Mouse (Mus musculus) limb, embryonic 10.5 days (tissue): ENCODE results near the gene R3hdm2. TPM values are rescaled to one million over a fixed set of nuclear protein-coding genes. Genes with fewer than 3 reads are reported as not detected.

Source experiments
- DNase-seq: peaks from one replicate; pipeline ENCODE4 v3.0.0-alpha.2; 2017; ENCODE audit warnings: low spot score
- H3K27ac ChIP-seq: fragments of 300-500 bp; sonication (generic); 2 replicates; pipeline ENCODE4 v1.5.1; 2016; ENCODE audit warnings: mild to moderate bottlenecking
- H3K27me3 ChIP-seq: fragments of 300-500 bp; sonication (generic); 2 replicates; pipeline ENCODE4 v1.6.1; 2016; ENCODE audit warnings: low read depth, mild to moderate bottlenecking; ENCODE audit not compliant: poor library complexity, severe bottlenecking
- H3K36me3 ChIP-seq: fragments of 300-500 bp; sonication (generic); 2 replicates; pipeline ENCODE4 v1.6.1; 2016; ENCODE audit warnings: mild to moderate bottlenecking, moderate library complexity
- H3K4me1 ChIP-seq: fragments of 300-500 bp; sonication (generic); 2 replicates; pipeline ENCODE4 v1.6.1; 2016
- H3K4me3 ChIP-seq: fragments of 300-500 bp; sonication (generic); 2 replicates; pipeline ENCODE4 v1.5.1; 2016; ENCODE audit warnings: mild to moderate bottlenecking, moderate library complexity
- H3K9me3 ChIP-seq: fragments of 300-500 bp; sonication (generic); replicated peaks from 2 replicates; pipeline ENCODE4 v1.6.1; 2016; ENCODE audit warnings: mild to moderate bottlenecking
- WGBS: fragments of 180-500 bp; shearing (Covaris S2); methylation state at CpG from one replicate; pipeline ENCODE4 v1.1.7; 2016; 5-methylcytosine and 5-hydroxymethylcytosine counted together
- polyA plus RNA-seq: library from polyadenylated mRNA; unstranded; fragments of >200 nt; fragmentation: Nextera tagmentation; extraction: Ambion mirVana; gene quantifications from 2 replicates; pipeline ENCODE4 v1.2.1, GENCODE M21; 2016

Gene R3hdm2
- polyA plus RNA-seq, 1 experiment from 2014 or later: 39.5 TPM

DNA sequence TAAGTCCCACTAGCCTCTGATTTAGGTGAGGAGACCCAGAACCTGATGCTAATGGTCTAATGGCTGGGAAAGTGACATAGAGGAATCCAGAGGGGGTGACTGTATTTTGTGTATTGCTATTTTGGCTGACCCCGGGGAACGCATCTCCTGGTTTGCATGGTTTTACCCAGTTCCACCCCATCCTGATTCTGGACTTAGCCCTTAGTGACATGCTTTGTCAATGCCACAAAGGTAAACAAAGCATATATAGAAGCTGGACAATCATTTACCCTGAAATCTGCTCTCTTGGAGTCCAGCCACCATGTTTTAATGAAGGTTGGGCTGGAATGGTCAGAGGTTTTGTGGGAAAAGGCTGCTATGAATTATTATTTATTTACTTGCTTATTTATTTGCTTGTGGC, 11.9 kb upstream of the R3hdm2 start:
- Histone ChIP-seq H3K9me3 (no peaks in the 10 kb centered on the region), H3K27me3 (no peaks in the 10 kb centered on the region), H3K27ac (no peak overlapping the region), H3K36me3 (no peaks in the 10 kb centered on the region), H3K4me1 (peaks cover 13% of the 10 kb centered on the region), H3K4me3 (no peak overlapping the region)
- no peak for DNase-seq
- 95% methylated on average over 2 of the region's 2 CpGs for WGBS

DNA sequence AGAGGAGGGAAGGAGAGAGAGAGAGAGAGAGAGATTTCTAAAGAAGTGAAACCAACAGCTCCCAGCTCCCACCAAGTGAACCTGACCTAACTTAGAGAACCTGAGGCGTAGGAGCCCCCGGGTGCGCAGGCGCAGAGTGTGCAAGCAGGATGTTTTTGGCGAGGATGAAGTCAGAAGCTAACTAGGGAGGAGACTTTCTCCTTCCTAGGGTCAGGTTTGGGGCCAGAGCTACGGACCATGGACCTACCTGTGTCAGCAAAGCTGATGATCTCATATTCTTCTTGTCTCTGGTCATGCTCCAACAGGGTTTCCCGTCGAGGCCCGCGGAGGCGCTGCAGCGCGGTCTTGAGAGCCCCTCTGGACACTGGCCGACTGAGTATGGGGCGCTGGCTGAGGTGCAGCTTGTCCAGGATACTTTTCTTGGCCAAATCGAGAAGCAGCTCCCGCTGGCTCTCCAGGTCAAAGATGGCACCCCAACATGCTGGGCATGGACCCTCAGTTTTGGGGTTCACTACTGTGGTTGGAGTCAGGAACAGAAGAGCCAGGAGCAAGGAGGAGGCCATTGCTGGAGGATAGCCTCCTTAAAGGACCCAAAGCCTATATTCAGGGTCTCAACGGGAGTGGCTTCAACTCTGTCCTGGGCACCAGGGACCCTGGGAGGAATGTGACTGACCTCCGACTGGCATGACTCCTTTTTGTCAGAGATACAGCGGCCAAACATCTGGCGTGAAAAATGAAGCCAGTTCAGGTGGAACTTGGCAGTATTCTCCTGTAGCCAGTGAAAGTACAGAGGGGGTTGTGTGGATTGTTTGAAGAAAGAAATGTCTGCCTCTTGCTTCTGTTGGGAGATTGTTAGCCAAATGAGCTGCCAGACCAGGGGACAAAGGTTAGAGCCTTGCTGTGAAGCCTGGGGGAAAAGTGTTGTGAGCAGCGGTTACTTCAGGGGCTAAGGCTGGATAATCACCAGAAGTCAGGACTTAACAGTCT, 10.0 kb upstream of the R3hdm2 start, which contains the start of gene Inhbc:
Gene Inhbc (minus strand): TSS at position 598 of the 987 bp plus-strand sequence.
- WGBS: 81% methylated on average over 22 of the region's 22 CpGs
- no peak within 1 kb of the TSS for H3K4me3 ChIP-seq
- H3K27me3 ChIP-seq: no peaks in the 10 kb centered on the region
- H3K4me1 ChIP-seq: peaks cover 13% of the 10 kb centered on the region
- DNase-seq: no peak
- H3K9me3 ChIP-seq: no peaks in the 10 kb centered on the region
- H3K36me3 ChIP-seq: no peaks in the 10 kb centered on the region
- H3K27ac ChIP-seq: no peak within 1 kb of the TSS

DNA sequence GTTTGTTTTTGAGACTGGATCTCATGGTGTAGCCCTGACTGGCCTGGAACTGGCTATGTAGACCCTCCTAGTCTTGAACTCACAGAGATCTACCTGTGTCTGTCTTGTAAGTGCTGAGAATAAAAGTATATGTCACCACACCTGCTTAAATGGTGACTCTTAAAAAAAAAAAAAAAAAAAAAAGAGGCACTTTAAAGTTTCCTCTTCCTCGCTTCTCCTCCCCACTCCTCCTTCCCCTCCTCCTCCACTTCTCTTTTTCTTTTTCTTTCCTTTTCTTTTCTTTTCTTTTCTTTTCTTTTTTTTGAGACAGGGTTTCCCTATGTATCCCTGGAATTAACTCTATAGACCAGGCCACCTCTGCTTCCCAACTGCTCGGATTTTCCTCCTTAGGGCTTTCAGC, 9.1 kb upstream of the R3hdm2 start:
- Histone ChIP-seq H3K4me3 (no peak overlapping the region), H3K36me3 (no peaks in the 10 kb centered on the region), H3K4me1 (peaks cover 13% of the 10 kb centered on the region), H3K27me3 (no peaks in the 10 kb centered on the region), H3K9me3 (no peaks in the 10 kb centered on the region), H3K27ac (no peak overlapping the region)
- DNase-seq: no peak
- 89% methylated on average over 2 of the region's 2 CpGs for WGBS

DNA sequence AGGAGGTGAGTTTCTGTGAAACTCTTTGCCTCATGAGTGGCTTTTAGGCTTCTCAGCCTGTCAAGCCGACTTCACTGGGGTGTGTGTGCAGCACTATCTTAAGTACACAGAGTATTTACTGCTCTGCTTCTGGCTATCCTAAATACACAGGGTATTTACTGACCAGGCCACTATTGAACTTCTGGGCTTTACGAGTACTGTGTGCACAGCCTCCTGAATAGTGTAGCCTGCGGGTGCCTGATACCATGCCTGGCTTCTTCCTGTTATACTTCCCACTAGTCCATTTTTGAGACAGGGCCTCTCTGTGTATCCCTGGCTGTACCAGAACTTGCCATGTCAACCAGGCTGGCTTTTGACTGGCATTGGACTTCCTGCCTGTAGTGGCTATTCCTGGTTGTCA, 2.4 kb upstream of the R3hdm2 start:
- H3K27me3 ChIP-seq: no peaks in the 10 kb centered on the region
- no peak overlapping the region for H3K4me3 ChIP-seq
- 81% methylated on average over 3 of the region's 3 CpGs for WGBS
- no peaks in the 10 kb centered on the region for H3K9me3 ChIP-seq
- H3K36me3 ChIP-seq: no peaks in the 10 kb centered on the region
- no peak overlapping the region for H3K27ac ChIP-seq
- peaks cover 7% of the 10 kb centered on the region for H3K4me1 ChIP-seq
- no peak for DNase-seq

DNA sequence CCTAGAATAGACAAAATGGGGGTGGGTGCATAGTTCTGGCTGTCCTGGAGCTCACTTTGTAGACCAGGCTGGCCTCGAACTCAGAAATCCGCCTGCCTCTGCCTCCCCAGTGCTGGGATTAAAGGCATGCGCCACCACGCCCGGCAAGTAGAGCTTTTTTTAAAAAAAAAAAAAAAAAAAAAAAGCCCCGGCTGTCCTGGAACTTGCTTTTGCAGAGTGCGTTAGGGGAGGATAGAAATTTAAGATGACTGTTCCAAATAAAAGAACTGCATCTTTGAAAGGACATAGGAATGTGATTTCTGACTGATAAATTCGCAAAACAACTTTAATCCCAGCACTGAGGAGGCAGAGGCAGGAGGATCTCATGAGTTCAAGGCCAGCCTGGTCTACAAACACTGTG, 473 bp upstream of the R3hdm2 start:
- H3K4me3 ChIP-seq: peak overlapping the region; percentile 70
- H3K27ac ChIP-seq: peak overlapping the region; percentile 96
- 87% methylated on average over 8 of the region's 8 CpGs for WGBS
- no peaks in the 10 kb centered on the region for H3K9me3 ChIP-seq
- H3K4me1 ChIP-seq: peaks cover 9% of the 10 kb centered on the region
- peaks cover 3% of the 10 kb centered on the region; the same call in 1 of the 2 replicates for H3K36me3 ChIP-seq
- no peaks in the 10 kb centered on the region for H3K27me3 ChIP-seq
- no peak for DNase-seq

DNA sequence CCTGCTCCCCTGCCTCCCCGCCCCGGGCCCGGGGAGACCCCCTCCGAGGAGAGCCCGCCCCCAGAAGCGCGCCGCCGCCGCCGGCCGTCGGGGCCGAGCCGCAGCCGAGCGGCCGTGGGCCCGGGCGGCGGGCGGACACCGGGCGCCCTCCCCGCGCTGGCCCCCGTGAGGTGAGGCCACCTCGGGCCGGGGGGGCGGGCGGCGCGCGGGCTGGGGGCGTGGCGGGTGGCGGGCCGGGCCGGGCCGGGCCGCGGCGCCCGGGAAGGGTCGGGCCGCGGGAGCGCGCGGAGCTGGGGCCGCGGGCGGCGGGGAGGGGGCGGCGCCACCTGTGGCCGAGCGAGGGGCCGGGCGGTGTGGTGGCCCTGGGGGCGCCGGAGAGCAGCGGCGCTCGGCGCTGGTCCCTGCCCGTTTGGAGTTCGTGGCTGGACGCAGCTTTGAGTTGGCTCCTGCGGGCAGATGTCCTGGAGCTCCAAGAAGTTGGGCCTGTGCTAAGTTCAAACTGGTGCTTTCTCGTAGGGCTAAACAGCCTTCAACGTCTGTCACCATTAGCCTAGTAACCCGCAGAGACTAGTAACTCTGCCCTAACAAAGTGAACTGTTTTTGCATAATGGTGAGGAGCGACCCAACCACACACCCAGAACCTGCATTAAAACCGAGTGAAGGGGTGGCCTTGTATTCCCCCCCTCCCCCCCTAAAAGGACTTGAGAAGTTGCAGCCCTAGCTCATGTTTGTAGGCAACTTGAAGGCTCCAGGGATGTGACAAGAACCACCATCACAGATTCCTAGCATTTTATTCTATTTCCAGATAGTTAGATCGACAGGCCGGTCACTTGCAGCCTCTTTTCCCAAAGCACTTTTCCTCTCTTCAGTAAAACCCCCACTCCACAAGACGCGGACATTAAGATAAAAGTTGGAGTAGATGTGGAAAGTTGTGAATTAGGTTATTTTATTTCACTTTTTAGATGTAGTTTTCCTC, 928 bp downstream of the R3hdm2 start:
- Histone ChIP-seq H3K4me1 (peaks cover 9% of the 10 kb centered on the region), H3K27ac (peak overlapping the region; percentile 96), H3K27me3 (no peaks in the 10 kb centered on the region), H3K36me3 (peaks cover 3% of the 10 kb centered on the region; the same call in 1 of the 2 replicates), H3K4me3 (peak overlapping the region; percentile 70), H3K9me3 (no peaks in the 10 kb centered on the region)
- WGBS: 11% methylated on average over 75 of the region's 79 CpGs
- peak; percentile 84 for DNase-seq

DNA sequence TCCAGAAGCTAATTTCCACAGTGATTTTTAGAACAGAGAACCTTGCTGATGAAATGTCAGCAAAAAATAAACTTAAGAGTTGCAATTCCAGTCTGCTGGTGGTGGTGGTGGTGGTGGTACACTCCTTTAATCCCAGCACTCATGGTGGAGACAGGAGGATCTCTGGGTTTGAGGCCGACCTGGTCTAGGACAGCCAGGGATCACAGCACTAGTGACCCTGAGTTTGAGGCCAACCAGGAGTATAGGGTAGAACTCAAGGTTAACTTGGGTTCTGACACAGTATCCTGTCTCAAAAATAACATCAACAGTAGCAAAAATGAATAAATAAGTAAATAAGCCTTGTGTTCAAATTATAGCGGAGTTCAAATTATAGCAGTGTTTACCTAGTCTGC, 1.6 kb downstream of the R3hdm2 start:
- 60% methylated on average over 2 of the region's 2 CpGs for WGBS
- DNase-seq: no peak

DNA sequence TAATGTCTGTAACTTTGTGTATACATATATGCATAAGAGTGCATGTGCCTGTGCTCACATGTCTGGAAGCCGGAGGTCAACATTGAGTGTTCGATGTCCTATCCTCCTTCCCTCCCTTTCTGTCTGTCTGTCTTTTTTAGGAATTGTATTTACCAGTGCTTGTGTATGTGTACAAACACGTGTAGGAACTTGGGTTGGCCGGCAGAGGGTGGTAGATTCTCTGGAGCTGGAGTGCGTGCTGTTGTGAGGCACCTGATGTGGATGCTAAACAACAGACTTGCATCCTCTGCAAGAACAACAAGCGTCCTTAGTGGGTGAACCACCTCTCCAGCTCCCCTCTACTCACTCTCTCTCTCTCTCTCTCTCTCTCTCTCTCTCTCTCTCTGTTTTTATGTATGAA, 11.6 kb downstream of the R3hdm2 start:
- no peaks in the 10 kb centered on the region for H3K4me1 ChIP-seq
- WGBS: 83% methylated on average over 6 of the region's 6 CpGs
- peaks cover 53% of the 10 kb centered on the region for H3K36me3 ChIP-seq
- H3K9me3 ChIP-seq: no peaks in the 10 kb centered on the region
- H3K4me3 ChIP-seq: no peak overlapping the region
- H3K27me3 ChIP-seq: no peaks in the 10 kb centered on the region
- no peak for DNase-seq
- no peak overlapping the region for H3K27ac ChIP-seq

More for the DNA sequence above, 1.6 kb downstream of the R3hdm2 start:
- H3K36me3 ChIP-seq: peaks cover 3% of the 10 kb centered on the region; the same call in 1 of the 2 replicates
- no peaks in the 10 kb centered on the region for H3K9me3 ChIP-seq
- H3K4me3 ChIP-seq: peak overlapping the region; percentile 70
- peaks cover 9% of the 10 kb centered on the region for H3K4me1 ChIP-seq
- H3K27ac ChIP-seq: peak overlapping the region; percentile 96
- H3K27me3 ChIP-seq: no peaks in the 10 kb centered on the region

DNA sequence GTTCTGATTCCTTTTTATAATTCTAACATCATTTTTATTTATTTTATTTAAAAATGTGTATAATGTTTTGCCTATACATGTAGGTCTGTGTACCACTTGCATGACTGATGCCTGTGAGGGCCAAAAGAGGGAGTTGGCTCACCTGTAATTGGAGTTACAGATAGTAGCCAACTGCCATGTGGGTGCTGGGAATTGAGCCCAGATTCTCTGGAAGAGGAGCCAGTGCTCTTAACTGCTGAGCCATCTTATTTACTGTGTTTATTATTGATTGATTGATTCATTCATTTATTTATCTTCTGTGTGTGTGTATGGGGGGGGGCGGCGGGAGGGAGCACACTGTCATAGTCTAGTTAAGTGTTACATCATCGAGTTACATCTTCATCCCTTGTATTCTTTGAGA, 24.6 kb downstream of the R3hdm2 start:
- Histone ChIP-seq H3K27me3 (no peaks in the 10 kb centered on the region), H3K27ac (no peak overlapping the region), H3K9me3 (no peaks in the 10 kb centered on the region), H3K4me3 (no peak overlapping the region), H3K4me1 (no peaks in the 10 kb centered on the region), H3K36me3 (peaks cover 43% of the 10 kb centered on the region)
- DNase-seq: no peak
- 96% methylated on average over 3 of the region's 3 CpGs for WGBS

DNA sequence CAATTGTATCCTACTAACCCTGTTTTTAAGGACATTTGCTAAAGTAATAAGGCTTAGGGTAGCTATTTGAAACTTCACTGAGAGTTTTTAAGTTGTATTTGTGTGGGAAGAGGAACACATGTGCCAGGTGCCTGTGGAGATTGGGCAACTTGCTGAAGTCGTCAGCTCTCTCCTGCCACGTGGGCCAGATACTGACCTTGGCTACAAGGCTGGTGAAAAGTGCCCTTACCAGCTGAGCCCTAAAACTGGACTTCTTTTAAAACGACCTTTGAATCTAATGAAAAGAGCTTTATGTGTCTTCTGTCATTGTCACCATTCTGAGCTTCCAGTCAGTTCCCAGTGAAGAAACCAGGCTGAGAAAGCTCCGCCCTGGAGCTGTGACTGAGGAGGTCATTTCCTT, 27.3 kb downstream of the R3hdm2 start:
- DNase-seq: no peak
- Histone ChIP-seq H3K4me3 (no peak overlapping the region), H3K36me3 (peaks cover 19% of the 10 kb centered on the region), H3K27me3 (no peaks in the 10 kb centered on the region), H3K4me1 (no peaks in the 10 kb centered on the region), H3K9me3 (no peaks in the 10 kb centered on the region), H3K27ac (no peak overlapping the region)
- 71% methylated on average over 4 of the region's 4 CpGs for WGBS

DNA sequence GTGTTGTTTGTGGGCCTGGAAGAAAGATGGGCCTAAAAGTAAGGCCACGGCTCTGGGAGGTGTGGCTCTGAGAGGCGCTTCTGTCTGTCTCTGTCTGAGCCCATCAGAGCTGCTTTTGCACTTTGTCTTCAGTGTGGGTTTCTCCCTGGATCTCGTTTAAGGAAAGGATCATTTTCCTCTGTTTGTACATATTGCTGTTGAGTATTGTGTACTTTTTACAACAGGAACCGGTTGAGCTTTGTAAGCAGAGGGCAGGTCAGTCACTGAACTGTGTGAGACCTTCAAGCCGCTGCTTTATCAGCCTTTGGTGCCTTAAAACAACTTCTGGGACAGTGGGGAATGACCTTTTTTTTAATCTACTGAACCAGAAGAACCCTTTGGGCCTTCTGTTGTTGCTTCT, 32.0 kb downstream of the R3hdm2 start:
- no peaks in the 10 kb centered on the region for H3K9me3 ChIP-seq
- H3K4me3 ChIP-seq: no peak overlapping the region
- H3K27ac ChIP-seq: no peak overlapping the region
- H3K27me3 ChIP-seq: no peaks in the 10 kb centered on the region
- no peaks in the 10 kb centered on the region for H3K4me1 ChIP-seq
- no peak for DNase-seq
- peaks cover 17% of the 10 kb centered on the region for H3K36me3 ChIP-seq
- 70% methylated on average over 5 of the region's 5 CpGs for WGBS

DNA sequence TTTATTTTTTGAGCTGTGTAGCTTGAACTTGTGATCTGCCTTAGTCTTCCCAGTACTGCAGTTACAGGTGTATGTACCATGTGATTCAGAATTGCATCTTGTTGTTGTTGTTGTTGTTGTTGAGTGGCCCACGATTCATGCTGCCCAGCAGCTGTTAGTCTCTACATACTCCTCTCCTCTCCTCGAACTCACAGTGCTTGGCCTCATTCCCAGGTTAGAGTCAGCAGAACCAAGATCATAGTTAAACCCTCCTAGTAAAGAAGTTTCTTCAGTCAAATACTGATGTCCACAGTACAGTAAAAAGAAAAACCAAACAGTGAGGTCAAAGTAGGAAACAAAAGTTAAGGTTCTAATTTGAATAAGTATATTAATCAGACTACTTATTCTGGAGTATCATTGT, 32.6 kb downstream of the R3hdm2 start:
- H3K9me3 ChIP-seq: no peaks in the 10 kb centered on the region
- peaks cover 12% of the 10 kb centered on the region for H3K36me3 ChIP-seq
- 82% methylated on average over 2 of the region's 2 CpGs for WGBS

More for the DNA sequence above, 32.6 kb downstream of the R3hdm2 start:
- Histone ChIP-seq H3K4me3 (no peak overlapping the region), H3K27me3 (no peaks in the 10 kb centered on the region), H3K4me1 (no peaks in the 10 kb centered on the region), H3K27ac (no peak overlapping the region)
- DNase-seq: no peak
